Mouse (Mus musculus): ENCODE measurements around the gene Mansc1. TPM values are rescaled to one million over a fixed set of nuclear protein-coding genes. Genes with fewer than 3 reads are reported as not detected.
"Not testable (repeated sequence)": the region's sequence is repeated elsewhere in the genome, so short reads cannot be mapped to it uniquely, and the experiment has no call there.

The Mansc1 gene
- 1.2 TPM in 2 replicates for polyA plus RNA-seq (2016; fragmentation: Nextera tagmentation; extraction: Ambion mirVana)

DNA sequence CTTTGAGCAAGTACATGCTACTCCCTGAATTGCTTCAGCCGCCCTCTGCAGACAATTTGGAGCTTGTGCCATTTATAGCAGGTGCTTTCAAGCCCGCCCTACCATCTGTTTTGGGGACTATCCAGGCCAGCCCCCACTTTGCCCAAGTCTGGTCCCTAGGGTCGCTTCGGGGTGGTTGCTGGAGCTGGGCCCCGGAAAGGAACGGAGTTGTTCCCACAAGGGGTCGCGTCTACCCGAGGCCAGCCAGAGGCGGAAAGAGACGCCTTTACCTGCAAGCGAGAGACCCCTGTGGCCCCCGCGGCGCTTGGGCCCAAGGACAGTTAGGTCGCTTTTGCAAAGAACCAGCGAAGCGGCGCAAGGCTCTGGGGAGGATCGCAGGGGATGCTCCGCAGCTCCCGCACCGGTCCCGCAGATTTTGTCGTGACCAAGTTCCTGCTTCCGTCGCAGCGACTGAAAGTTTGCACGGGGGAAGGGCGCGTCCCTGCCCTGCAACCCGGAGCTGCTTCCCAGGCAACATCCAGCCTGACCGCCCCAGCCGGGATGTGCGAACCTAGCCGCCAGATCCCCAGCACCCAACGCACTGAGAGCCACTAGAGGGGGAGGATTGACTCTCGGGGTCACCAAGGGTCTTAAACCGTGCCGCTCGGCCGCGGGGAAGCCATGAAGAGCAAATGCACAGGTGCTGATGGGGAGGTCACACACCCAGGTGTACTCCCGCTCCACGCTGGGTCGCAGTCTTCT, at the start of gene Mansc1:
Mansc1 (minus strand) TSS at position 542 of the 741 bp plus-strand sequence.
- no peak within 1 kb of the TSS for H3K27ac ChIP-seq
- H3K4me2 ChIP-seq (replicated peaks) = peak within 1 kb of the TSS; percentile 87
- H3K4me1 ChIP-seq = peaks cover 6% of the 10 kb centered on the region
- H3K9ac ChIP-seq = peak within 1 kb of the TSS; percentile 59
- WGBS = 2% methylated on average over 46 of the region's 46 CpGs
- peaks cover 20% of the 10 kb centered on the region for H3K27me3 ChIP-seq (replicated peaks)
- peak within 1 kb of the TSS; percentile 41 for H3K4me3 ChIP-seq
- no peaks in the 10 kb centered on the region for H3K9me3 ChIP-seq
- no peaks in the 10 kb centered on the region for H3K36me3 ChIP-seq
- ATAC-seq (ENCODE audit: low FRiP score, low read depth) = peak; percentile 68; the same call in 1 of the 2 replicates

DNA sequence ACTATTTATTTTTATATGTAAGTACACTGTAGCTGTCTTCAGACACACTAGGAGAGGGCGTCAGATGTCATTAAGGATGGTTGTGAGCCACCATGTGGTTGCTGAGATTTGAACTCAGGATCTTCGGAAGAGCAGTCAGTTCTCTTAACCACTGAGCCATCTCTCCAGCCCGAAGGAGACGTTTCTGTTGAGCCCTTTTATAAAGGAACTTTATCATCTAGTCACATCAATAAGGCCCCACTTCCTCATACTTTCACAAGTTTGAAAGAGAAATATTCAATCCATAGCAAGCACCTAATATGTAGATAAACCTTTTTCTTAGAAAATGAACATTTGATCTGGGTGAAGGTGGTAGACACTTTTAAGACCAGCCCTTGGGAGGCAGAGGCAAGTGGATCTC, 47.0 kb upstream of the Mansc1 start:
- ATAC-seq (ENCODE audit: low FRiP score, low read depth); H3K27ac ChIP-seq; H3K27me3 ChIP-seq (replicated peaks); H3K9me3 ChIP-seq; H3K36me3 ChIP-seq; H3K4me2 ChIP-seq (replicated peaks); H3K4me1 ChIP-seq; H3K4me3 ChIP-seq; H3K9ac ChIP-seq: not testable (repeated sequence)
- 94% methylated on average over 4 of the region's 4 CpGs for WGBS

DNA sequence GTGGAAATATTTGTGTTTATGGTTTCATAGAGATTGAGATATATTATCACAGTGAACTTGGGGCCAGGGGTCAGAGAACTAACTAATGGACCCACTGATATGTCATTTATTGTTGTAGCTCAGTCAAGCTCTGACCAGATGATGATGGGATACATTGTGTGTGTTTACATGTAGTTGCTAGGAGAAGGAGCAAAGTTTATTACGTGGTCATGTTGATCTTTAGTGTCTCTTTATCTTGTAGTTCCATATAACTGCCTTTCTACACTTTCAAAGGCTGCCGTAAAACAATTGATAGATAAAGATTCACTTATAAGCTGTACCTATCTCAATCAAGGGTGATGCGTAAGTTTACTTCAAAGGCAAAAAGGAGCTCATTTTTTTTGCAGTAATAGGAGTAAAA, 45.7 kb upstream of the Mansc1 start:
- H3K4me3 ChIP-seq = no peak overlapping the region
- no peaks in the 10 kb centered on the region for H3K36me3 ChIP-seq
- no peak overlapping the region for H3K4me2 ChIP-seq (replicated peaks)
- H3K9me3 ChIP-seq = no peaks in the 10 kb centered on the region
- no peaks in the 10 kb centered on the region for H3K27me3 ChIP-seq (replicated peaks)
- no peak overlapping the region for H3K9ac ChIP-seq
- no peak overlapping the region for H3K27ac ChIP-seq
- no peak for ATAC-seq (ENCODE audit: low FRiP score, low read depth)
- WGBS = 81% methylated on average over 3 of the region's 3 CpGs
- H3K4me1 ChIP-seq = no peaks in the 10 kb centered on the region

DNA sequence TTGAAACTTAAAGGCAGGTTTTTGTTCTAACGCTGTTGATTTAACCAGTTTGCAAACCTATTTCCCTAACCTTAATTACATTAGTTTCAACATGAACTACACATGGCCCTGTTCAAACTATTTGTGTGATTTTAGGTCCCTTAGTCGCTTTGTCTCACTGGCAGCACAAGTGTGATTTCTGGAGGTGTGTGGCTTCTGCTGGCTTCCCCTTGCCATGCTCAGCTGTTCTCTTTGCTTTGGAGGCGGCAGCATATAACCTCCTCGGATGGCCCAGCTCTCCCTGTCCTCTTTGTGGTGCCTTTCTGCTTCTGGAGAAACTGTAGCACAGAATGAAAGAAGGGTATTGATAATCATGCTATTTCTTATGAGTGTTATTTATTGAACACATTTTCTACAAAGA, 45.2 kb upstream of the Mansc1 start:
- no peak for ATAC-seq (ENCODE audit: low FRiP score, low read depth)
- H3K36me3 ChIP-seq = no peaks in the 10 kb centered on the region
- no peak overlapping the region for H3K9ac ChIP-seq
- no peaks in the 10 kb centered on the region for H3K4me1 ChIP-seq
- no peak overlapping the region for H3K27ac ChIP-seq
- WGBS = 76% methylated on average over 4 of the region's 4 CpGs
- no peak overlapping the region for H3K4me2 ChIP-seq (replicated peaks)
- no peaks in the 10 kb centered on the region for H3K27me3 ChIP-seq (replicated peaks)
- no peak overlapping the region for H3K4me3 ChIP-seq
- H3K9me3 ChIP-seq = no peaks in the 10 kb centered on the region

DNA sequence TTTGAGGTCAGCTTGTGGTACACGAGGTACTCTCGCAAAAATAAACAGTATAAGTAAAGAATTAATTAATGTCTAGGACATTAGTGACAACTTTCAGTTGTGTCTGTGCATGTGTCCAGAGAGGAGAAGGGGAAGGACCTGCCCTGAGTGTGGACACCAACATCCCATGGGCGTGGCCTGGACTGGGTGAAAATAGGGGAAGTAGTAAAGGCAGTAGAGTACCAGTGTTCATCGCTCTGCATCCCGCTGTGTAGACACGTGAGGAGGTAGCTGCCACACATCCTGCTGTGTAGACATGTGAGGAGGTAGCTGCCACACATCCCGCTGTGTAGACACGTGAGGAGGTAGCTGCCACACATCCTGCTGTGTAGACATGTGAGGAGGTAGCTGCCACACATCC, 41.4 kb upstream of the Mansc1 start:
- H3K9me3 ChIP-seq; H3K36me3 ChIP-seq; H3K9ac ChIP-seq; ATAC-seq (ENCODE audit: low FRiP score, low read depth); H3K4me1 ChIP-seq; H3K27me3 ChIP-seq (replicated peaks); H3K27ac ChIP-seq; H3K4me2 ChIP-seq (replicated peaks); H3K4me3 ChIP-seq: not testable (repeated sequence)
- WGBS = 87% methylated on average over 8 of the region's 8 CpGs

DNA sequence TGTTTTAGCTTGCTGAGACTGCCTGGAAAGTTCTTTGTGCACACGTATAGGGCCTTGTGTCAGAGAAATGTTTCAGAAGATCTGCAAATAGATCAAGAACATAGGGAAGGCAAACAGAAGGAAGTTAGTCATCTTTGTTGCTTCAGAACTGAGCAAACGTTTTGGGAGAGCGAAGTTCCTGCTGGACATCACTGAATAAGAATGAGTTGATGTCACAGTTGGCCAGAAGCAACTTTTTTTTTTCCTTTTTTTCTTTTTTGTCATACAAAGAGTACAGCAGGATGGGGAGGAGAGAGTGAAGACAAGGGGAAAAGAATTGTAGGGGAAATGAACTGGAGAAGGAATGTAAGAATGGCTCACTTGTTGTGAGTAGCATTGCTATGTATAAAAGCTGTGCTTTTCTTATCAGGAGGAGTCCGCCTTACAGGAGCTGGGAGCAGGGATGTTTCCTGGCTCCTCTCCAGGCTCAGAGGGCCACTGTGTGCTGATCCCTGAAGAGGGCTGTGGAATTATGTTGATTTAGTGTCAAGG, 38.7 kb upstream of the Mansc1 start:
- no peaks in the 10 kb centered on the region for H3K36me3 ChIP-seq
- ATAC-seq (ENCODE audit: low FRiP score, low read depth) = no peak
- no peak overlapping the region for H3K4me2 ChIP-seq (replicated peaks)
- H3K4me1 ChIP-seq = 0 out of 2 replicates have a peak, but pooled peaks cover 5% of the 10 kb centered on the region
- no peak overlapping the region for H3K9ac ChIP-seq
- H3K27me3 ChIP-seq (replicated peaks) = no peaks in the 10 kb centered on the region
- no peak overlapping the region for H3K27ac ChIP-seq
- 66% methylated on average over 4 of the region's 4 CpGs for WGBS
- no peaks in the 10 kb centered on the region for H3K9me3 ChIP-seq
- no peak overlapping the region for H3K4me3 ChIP-seq

DNA sequence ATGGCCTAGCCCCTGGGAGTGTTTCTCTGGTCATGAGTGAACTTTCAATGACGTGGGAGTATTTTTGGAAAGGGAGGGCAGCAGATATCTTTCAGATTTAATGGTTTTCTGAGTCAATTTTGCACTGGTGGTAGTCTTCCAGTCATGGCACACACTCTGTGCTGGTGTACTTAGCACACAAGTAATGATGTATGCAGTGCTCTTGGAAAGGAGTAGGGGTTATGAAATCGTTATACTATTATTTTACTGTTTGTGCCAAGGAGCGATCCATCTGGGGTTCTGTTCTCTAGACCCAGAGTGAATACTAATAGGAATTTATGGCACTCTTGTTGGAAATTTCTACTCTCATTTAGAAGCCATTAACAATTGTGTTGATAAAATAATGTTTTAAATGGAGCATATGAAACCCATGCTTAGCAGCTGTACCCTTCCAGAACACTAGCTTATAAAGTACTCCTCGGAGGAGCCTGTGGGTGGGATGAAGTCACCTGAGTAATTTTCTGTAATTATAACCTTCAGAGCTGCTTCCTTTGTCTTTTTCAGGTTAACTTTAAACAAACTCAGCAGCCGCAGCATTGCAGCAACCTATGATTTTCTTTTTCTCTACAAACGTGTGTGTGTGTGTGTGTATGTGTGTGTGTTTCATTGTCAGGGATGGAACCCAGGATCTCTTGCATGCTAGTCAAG, 37.0 kb upstream of the Mansc1 start:
- no peak for ATAC-seq (ENCODE audit: low FRiP score, low read depth)
- H3K36me3 ChIP-seq = no peaks in the 10 kb centered on the region
- no peak overlapping the region for H3K4me2 ChIP-seq (replicated peaks)
- H3K9me3 ChIP-seq = no peaks in the 10 kb centered on the region
- H3K4me3 ChIP-seq = no peak overlapping the region
- no peak overlapping the region for H3K9ac ChIP-seq
- WGBS = 82% methylated on average over 6 of the region's 6 CpGs
- H3K4me1 ChIP-seq = 0 out of 2 replicates have a peak, but pooled peaks cover 5% of the 10 kb centered on the region
- no peaks in the 10 kb centered on the region for H3K27me3 ChIP-seq (replicated peaks)
- no peak overlapping the region for H3K27ac ChIP-seq

DNA sequence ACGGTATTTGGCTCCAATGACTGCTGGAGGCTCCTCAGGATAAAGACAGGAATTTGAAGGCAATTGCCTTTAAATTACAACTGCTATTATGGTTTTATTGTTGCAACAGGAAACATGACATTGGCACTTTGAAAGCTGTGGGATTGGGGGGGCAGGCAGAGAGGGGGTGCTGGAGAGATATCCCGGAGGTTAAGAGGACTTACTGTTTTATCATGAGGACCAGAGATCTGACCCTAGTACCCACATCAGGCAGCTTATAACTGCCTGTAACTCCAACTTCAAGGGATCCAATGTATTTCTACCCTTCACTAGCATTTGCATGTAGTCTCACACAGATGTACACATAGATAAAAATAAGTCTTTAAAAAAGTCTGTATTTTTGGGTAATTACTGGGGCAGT, 36.2 kb upstream of the Mansc1 start:
- Histone ChIP-seq H3K9me3 (no peaks in the 10 kb centered on the region), H3K27ac (no peak overlapping the region), H3K4me2 (replicated peaks) (no peak overlapping the region), H3K4me3 (no peak overlapping the region), H3K36me3 (no peaks in the 10 kb centered on the region), H3K27me3 (replicated peaks) (no peaks in the 10 kb centered on the region), H3K9ac (no peak overlapping the region), H3K4me1 (0 out of 2 replicates have a peak, but pooled peaks cover 5% of the 10 kb centered on the region)
- 70% methylated on average over 2 of the region's 2 CpGs for WGBS
- ATAC-seq (ENCODE audit: low FRiP score, low read depth) = no peak

DNA sequence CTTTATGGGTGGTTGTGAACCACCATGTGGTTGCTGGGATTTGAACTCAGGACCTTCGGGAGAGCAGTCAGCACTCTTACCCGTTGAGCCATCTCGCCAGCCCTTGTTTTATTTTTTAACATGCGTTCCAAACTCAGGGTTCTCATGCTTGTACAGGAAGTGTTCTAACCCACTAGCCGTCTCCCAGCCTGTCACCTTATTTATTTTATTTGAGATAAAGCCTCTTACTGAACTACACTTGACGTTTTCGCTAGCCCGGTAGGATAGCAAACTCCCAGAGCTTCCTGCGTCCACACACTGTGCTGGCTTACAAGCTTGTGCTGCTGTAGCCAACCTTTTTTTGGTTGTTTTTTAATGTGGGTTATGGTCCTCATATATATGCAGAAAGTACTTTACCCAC, 33.5 kb upstream of the Mansc1 start:
- no peaks in the 10 kb centered on the region for H3K36me3 ChIP-seq
- no peak overlapping the region for H3K27ac ChIP-seq
- no peak overlapping the region for H3K4me3 ChIP-seq
- WGBS = 89% methylated on average over 9 of the region's 9 CpGs
- no peaks in the 10 kb centered on the region for H3K9me3 ChIP-seq
- no peak overlapping the region for H3K4me2 ChIP-seq (replicated peaks)
- ATAC-seq (ENCODE audit: low FRiP score, low read depth) = no peak
- H3K4me1 ChIP-seq = no peaks in the 10 kb centered on the region
- H3K27me3 ChIP-seq (replicated peaks) = no peaks in the 10 kb centered on the region
- no peak overlapping the region for H3K9ac ChIP-seq

DNA sequence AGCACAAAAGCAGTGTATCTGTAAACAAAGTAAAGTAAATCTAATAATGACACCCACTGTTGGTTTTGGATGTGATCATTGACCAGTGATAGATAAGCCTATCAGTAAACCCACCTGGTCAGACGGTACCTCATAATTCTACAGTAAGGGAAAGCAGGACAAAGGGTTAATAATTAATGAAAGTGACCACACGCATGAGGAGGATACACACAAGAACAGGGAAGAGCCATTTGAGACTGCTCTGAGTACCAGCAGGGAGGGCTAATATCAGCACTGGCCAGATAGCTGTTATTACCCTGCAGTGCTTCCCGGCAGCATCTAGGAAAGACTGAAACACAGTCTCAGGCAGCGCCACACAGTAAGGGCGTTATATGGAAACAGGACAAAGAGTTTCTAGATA, 32.3 kb upstream of the Mansc1 start:
- ATAC-seq (ENCODE audit: low FRiP score, low read depth) = no peak
- Histone ChIP-seq H3K27me3 (replicated peaks) (no peaks in the 10 kb centered on the region), H3K27ac (no peak overlapping the region), H3K36me3 (no peaks in the 10 kb centered on the region), H3K4me1 (no peaks in the 10 kb centered on the region), H3K9ac (no peak overlapping the region), H3K4me3 (no peak overlapping the region), H3K9me3 (no peaks in the 10 kb centered on the region), H3K4me2 (replicated peaks) (no peak overlapping the region)
- 74% methylated on average over 5 of the region's 5 CpGs for WGBS

DNA sequence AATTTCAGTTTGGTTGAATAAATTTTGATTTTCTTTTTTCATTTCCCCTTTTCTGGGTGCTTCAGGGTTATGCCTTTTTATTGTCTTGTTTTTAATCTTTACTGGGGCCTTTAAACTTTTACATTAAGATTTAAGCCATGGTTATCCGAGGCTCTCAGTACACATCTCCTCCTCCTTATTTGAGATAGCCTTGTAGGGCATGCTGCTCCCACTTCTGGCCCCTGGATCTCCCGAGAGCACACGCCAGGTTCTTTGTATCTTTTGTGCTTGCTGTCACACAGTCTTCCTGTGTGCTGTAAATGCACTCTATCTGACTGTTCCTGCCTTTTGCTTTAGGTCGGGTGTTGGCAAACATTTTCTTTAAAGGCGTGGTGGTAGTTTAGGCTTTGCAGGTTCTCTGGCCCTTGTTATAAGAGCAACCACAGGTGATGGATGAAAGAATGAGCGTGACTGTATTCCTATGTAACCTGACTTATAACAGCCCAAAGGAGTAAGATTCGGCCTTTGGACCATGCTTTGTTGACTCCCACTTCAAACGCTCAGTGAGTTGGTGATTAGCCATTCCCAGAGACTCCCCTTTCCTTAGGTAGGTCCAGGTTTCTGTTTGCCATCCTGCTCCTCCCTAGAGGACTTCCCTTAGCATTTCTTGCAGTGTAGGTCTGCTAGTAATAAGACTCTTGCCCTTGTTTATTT, 28.6 kb upstream of the Mansc1 start:
- Histone ChIP-seq H3K4me3 (no peak overlapping the region), H3K27me3 (replicated peaks) (no peaks in the 10 kb centered on the region), H3K9ac (no peak overlapping the region), H3K27ac (no peak overlapping the region), H3K4me2 (replicated peaks) (no peak overlapping the region), H3K9me3 (no peaks in the 10 kb centered on the region), H3K4me1 (no peaks in the 10 kb centered on the region), H3K36me3 (no peaks in the 10 kb centered on the region)
- 86% methylated on average over 8 of the region's 8 CpGs for WGBS
- ATAC-seq (ENCODE audit: low FRiP score, low read depth) = no peak
